Mouse (Mus musculus): ENCODE measurements at regions not wholly inside any gene's neighbourhood (a gene's known extent, or its start where the extent isn't known, plus 50 kb on each side); places are given as distances from the start of the nearest gene placed in this dataset.
"Not testable (repeated sequence)": the region's sequence is repeated elsewhere in the genome, so short reads cannot be mapped to it uniquely, and the experiment has no call there.

DNA sequence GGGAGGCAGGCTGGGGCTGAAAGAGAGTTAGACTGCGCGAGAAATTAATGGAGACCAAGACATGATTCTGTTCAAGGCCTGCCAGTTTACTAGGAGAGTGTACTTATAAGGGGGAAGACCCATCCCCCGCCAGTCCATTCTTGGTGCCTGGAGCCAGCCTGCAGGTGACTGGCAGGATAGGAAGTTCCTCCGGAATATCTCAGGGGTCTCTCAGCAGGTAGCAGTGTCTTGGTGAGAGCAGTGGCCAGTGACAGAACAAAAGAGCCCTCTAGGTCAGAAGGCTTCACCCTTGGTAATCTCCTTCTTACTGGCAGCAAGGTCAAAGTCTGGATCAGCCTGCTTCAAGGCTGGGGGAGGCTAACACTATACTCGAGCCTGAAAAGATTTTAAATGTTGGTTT lies 83.7 kb upstream of the Zfp804b start:
- DNase-seq (ENCODE audit: low read depth, low spot score), result no peak

DNA sequence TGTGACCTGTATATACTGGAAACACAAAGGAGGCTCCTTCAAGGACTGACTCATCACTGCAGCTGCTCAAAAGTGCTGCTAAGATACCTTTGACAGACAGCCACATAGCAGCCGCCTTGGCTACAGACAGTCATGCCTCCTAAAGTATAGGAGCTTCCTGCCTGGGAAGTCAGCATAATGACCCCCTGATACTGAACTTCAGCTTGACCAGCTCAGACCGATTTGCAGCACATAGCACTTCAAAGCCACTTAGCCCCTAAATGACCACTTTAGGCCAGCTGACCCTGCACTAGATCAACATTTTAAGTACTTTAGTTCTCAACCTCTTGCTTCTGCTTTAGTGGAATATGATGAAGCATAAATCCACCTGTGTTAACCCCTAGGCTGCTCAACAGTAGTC lies 91.9 kb upstream of the Zfp804b start:
- DNase-seq (ENCODE audit: low read depth, low spot score), result no peak

DNA sequence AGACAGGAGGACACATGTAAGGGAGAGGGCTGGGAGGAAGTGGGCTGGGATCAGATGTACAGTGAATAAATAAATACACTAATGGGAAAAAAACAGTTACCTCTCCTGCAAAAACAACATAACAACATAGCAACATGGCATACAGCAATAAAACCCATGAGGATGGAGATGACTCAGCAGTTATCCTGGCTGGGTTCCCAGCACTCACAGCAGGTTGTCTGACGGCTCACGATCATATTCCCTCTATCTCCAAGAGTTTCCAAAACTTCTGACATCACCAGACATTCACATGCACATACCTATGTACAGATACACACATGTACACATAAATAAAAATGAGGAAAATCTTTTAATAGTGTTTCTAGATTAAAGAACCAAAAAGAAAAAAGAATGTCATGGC lies 103.4 kb upstream of the Zfp804b start:
- DNase-seq (ENCODE audit: low read depth, low spot score), result peak; percentile 1

DNA sequence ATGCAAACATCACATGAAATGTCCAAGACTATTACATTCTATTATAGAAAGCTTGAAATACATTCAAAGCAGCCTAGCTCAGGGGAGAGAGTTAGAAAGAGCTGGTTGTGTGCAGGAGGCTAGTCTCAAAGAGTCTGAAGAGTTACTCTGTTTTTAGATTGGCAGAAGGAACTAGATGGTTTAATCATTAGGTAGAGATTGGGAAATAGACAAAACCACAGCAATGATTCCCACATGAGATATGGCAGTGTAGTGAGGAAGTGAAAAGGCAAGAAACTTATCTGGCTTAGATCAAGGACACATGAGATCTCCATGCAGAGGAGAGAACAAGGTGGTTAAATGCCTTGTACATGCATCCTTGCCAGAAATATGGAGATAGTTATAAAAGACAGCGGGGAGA lies 110.3 kb upstream of the Zfp804b start:
- no peak for DNase-seq (ENCODE audit: low read depth, low spot score)

DNA sequence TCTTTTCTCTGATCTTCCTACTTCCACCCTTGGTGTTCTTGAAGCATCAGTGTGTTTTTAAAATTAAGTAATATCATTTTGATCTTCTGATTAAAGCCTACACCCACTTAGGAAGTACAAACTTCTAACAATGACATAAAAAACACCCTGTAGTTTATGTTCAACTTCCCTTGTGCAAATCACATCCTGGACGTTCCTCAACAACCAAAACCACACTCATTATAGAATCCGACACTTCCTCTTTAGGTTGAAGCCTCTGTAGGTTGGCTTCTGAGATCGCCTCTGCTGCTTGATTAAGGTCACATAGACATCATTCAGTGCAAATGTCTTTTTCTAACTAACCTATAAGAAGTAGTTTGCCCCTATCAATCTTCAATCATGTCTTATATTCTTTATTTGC lies 112.5 kb upstream of the Zfp804b start:
- DNase-seq (ENCODE audit: low read depth, low spot score), result no peak

DNA sequence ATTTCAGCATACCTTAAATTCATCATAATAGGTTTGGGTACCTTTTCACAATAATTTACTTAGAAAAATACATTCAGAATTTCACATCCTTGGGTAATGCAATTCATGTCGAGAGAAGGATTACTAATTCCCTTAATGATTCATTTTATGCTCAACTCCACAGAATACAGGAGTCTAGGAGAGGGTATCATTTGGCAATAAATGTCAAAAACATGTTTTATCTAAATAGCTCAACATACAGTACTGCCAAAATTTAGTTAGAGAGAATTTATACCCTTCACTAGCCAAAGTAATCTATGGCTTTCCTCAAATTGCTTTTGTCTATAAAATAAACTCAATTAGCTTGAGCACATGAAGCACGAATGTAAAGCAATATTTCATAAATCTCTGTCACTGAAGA lies 144.6 kb upstream of the Zfp804b start:
- no peak for DNase-seq (ENCODE audit: low read depth, low spot score)

DNA sequence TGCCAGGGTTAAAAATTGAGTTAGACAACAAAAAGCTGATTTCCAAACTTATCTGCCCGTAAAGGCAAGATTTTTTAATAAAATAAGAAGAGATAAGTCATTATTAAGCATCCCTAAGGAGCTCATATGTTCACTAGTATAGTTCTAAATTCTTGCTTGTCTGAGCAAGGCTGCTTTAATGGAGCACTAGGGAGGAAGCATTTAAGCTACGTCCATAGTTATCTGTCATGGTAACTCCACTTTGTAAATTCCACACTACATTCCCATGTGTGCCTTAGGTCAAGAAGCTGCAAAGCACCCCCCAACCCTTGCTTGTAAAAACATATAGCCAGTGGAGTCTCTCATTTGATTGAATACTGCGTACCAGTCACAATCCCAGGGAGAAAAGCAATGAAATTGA lies 145.0 kb upstream of the Zfp804b start:
- DNase-seq (ENCODE audit: low read depth, low spot score), result peak; percentile 24

DNA sequence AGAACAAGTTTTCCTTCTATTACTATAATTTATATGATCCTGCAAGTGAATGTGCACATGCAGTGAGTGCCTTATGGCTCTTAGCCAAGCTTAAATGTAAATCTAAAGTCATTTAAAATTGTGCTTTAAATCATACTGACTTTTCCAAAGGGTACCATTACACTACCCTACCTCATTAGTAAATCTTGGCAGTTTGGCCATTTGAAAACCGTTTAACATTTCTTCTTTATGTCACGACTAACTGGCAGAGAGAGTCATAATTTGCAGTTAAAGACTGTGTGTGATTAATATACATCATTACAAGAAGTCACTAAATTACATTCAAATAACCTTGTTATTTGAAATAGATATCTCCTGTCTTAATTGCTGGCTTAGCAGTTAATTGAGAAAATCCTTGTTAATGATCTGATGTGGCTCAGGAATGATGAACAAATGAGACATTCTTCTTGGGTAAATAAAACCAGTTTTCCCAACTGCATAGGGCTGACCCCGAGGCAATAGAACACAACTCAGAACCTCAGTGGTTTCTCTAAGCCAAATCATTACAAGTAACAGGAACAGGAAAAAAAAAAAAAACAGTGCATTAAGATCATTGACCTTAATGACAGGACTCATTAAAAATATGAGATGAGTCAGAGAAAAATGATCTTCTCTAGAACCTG lies 173.1 kb upstream of the Zfp804b start:
- DNase-seq (ENCODE audit: low read depth, low spot score), result no peak

DNA sequence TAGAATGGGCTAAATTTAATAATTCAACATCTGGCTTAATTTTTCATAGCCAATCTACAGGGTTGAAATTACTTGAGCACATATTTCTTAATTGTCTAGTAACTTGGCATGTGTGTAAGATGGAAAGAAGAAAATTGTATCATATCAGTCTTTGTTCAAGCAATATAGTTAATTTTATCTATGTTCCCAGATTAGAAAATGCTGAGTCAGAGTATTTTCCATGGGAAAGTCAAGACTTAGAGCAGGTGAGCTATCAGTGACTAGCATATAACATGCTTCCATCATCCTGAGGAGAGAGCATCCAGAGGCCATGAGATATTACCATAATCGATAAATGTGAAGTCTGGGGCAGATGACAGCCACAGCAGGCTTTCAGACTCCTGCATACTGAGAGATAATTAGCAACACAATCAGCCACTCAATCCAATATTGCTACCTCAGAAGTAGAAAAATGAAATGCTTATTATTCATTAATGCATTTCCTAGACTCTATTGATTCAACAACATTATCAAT lies 188.2 kb upstream of the Zfp804b start:
- DNase-seq (ENCODE audit: low read depth, low spot score), result no peak

DNA sequence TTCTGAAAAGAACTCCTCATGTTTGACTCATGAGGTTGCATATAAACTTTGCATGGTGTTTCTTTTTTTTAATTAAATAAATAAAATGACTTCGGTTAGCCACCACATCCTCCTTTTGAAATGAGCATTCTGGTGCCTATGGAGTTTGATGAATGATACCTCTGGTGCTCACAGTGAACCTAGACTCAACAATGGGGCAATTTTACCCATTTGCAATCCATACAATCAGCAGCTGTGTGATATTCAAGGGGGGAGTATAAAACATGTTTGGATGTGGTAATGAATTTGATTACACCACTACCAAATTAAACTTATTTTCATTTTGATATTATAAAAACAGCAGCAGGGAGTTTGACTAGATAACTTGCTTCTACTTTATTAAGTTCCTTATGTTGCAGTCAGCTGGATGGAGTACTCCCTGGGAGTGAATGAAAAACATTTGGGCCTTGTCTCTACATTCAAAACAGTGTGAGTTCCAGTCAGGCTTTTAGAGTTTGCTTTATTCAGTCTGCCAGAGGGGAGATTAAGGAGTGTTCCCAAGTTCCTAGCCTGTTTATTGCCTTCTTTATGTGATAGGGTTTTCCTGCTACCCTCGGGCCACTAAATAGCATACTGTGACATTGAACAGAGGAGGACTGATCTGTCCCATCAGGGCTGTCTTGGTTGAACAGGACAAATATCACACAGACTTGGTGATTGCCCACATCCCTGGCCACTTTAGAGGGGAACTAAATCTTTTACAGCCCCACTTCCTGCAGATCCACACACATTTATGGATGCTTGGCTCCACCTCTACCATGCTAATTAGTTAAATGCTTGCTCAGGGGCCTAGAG lies 195.5 kb upstream of the Zfp804b start:
- no peak for DNase-seq (ENCODE audit: low read depth, low spot score)

DNA sequence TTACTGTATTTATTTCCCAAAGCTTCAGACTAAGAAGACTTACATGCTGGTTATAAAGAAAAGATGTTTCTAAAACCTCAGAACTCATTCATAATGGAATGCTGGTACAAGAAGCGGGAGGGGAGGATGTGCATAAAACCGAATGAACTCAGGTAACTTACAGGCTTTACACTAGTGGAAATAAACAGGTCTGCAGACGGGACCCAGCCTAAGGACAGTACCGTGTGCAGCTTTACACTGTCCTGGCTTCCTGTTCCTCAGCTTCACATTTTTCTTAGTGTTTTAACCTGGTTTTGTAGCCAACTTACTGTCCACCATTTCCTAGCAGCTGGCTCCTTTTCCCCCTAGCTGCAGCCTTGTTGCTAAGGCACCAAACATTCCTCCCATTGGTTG lies 196.1 kb upstream of the Zfp804b start:
- no peak for DNase-seq (ENCODE audit: low read depth, low spot score)

DNA sequence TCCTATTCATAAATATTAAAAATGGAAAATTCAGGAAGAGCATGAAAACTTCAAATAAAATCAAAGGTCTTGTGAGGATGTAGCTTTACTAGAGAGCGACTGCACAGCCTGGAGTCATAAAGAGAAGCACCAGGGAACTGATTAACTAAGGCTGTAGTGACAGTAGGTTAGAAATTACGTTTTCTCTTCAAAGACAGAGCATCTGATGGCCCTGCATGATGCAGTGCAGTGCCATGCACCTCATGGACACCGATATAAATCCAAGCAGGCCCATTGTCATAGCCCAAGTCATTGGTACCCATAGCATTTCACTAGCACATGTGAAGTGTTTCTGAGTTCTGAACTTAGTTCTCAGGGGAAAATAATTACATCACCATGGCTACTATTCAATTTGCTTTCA lies 199.3 kb upstream of the Zfp804b start:
- DNase-seq (ENCODE audit: low read depth, low spot score), result no peak

DNA sequence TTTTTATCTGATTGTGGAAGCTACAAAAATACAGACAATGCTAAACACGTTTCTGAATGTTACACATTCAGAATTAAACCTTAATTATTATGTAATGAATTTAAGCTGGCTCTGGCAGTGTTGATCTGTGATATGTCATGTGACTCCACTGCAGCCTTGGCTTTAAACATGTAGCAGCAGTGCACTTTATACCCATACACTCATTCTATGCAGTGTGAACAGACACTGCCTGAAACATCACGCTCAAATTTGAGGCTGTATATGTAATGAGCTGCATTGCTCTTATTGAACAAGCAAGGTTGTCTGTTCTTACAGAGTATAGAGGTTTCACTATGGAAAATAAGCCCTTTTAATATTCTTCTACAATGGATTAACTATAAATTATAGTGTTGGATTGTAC lies 235.9 kb upstream of the Zfp804b start:
- DNase-seq (ENCODE audit: low read depth, low spot score), result no peak

DNA sequence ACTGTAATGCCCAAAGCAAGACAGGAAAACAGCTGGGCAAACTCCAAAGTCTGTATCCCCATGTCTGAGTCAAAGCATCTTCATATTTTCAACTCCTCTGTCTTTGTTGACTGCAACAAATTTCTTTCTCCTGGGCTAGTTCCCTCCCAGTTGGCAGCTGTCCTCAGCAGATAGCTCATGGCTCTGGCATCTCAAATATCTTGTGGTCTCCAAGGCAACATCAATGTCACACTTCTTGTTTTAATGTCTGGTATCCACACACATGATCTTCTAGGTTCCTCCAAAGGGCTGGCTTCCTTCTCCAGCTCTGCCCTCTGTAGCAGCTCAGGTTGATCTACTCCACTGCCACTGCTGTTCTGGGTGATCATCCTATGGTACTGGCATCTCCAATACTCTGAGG lies 242.0 kb upstream of the Zfp804b start:
- DNase-seq (ENCODE audit: low read depth, low spot score), result no peak

DNA sequence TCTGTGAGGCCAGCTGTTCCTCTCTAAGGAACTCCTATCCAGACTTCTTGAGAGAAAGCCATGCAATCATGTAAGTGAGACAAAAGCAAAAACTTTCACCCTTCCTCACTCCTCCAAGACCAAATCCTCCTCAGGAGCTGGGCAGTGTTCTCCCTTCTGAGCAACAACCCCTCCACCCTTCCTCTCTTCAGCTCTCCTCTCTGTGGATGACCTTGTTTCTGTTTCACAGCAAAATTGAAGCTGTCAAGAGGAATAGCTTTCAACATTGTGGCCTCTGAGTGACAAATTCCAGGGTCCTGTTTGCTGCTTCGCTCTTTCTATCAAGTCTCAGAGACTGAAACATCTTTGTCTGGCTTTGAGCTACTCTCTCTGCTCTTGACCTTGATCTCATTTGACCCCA lies 255.9 kb upstream of the Zfp804b start:
- DNase-seq (ENCODE audit: low read depth, low spot score), result no peak

DNA sequence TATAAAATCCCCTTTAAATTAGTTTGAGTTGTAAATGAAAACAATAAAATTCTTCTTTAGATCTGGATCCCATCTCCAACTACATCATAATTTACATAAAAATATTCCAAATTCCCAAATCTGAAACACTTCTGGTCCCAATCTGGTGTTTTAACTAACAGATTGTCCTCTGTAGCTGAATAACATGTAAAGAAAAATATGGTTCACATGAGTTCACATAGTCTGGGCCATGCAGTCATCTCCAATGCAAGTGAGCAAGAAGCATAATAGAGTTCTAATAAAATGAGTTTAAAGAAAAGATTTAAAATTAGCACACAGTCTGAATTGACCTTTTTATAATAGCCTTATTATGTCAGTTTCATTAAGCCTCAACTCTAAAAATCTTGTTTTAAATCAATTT lies 263.0 kb upstream of the Zfp804b start:
- no peak for DNase-seq (ENCODE audit: low read depth, low spot score)

DNA sequence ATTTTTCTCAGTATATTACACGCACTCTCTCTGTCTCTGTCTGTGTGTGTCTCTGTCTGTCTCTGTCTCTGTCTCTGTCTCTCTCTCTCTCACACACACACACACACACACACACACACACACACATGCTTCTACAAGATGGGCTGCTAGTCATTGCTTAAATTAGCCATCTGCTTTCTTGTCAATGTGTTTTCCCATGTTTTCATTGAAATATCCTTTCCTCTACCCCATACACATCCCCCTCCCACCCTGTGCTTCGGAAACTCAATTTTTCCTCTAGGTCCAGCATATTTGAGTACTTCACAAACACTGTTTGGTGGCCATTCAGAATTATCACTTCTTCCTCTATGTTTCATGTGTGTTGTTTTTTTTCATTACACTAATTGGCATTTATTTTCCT lies 263.4 kb upstream of the Zfp804b start:
- DNase-seq (ENCODE audit: low read depth, low spot score), result no peak

DNA sequence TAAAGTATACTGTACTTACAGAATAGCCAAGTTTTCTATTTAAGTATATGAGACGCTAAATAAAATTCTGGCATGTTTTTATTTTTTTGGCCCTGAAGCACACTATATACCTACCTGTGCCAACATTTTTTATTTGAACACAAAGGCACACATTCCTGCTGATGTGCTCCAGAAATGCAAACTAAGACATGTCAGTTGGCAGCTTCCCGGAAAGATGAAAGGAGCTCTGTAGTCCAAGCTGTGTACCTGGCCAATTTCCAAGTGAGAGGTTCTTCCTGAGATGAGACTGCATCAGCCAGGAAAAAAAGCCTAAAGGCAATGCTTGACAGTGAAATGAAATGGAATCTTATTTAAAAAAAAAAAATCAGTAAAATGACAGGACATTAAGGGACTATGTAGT lies 305.0 kb upstream of the Steap4 start:
- DNase-seq (ENCODE audit: low read depth, low spot score), result no peak

DNA sequence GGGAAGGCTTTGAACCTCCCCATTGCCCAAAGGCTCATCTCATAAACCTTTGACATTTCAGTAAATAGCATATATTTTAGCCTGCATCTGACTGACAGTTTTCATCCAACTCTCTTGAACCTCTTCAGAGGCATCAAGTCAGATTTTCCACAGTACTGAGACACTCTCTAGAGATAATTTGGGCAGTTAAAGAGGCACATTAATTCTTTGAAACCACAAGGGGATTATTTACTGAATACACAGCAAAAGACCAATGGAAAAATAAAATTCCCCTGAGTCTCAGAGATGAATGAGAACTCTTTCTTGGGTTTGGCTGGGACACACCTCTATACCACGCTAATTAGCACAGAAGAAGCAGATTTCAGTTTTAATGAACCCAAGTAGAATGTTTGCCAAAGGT lies 258.5 kb upstream of the Steap4 start:
- DNase-seq (ENCODE audit: low read depth, low spot score), result no peak

DNA sequence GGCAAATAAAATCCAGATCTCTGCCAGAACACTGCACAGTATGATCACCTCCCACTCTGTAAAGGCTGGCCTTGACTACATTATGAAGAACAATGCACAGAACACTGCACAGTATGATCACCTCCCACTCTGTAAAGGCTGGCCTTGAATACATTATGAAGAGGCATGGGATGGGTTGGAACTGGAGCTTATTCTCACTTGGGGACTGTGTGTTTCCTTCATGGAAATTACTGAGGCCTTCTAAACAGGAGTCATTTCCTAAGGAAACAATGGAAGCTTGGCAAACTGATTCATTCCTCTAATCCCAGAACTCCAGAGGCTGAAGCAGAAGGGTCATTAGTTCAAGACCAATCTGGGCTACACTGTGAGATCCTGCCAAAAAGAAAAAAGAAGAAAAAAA lies 240.7 kb upstream of the Steap4 start:
- no peak for DNase-seq (ENCODE audit: low read depth, low spot score)

DNA sequence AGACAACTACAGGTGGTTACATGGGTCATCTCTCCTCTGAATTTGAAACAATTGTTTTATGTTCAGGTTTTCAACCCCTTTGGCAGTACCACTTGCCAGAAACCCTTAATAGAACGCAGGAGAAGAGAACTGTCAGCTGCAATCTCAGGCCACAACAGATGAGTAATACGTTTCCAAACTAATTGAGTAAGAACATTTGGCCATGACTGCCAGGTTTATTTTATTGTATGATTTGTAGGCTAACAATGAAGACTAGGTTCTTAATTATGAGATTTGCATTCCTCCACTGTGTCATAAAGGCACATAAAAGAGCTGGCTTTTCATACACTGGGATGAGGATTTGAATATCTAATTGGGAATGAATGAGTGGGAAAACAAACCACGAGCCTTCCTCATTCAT lies 240.2 kb upstream of the Steap4 start:
- no peak for DNase-seq (ENCODE audit: low read depth, low spot score)

DNA sequence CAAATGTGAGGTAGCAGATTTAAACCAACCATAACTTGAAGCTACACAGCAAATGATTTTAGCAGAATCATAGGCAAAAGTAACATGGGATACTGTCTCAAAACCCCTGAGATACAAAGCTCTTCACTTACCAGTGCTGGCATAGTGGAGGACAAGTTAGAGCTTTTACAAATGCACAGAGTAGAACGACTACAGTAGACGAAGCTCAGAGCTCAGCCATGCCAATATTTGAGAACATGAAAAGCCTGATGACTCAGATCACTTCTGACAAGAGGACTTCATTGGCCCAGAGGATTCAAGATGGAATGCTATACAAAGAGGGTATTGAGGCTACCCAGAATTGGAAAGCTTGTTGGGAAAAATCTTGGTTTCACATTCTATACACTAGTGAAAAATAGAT lies 239.6 kb upstream of the Steap4 start:
- no peak for DNase-seq (ENCODE audit: low read depth, low spot score)

DNA sequence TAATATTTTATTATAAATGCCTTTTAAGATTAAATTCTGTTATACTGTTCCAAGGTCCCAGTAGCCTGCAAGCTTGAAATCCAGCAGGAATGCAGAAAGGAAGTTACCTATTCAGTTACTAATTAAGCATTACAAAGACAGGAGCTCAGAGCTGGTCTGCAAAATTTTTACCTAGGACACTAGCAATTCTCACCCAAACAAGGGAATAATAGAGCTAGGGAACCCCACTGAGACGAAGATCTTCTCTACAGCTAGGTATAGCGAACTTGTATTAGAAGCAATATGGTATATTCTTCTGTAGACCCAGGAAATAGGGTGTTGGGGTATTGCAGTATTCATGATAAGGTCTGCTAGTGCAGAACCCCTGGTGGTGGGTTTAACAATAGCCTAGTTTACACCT lies 227.7 kb upstream of the Steap4 start:
- not testable (repeated sequence) for DNase-seq (ENCODE audit: low read depth, low spot score)
